Mouse (Mus musculus) embryonic facial prominence, embryonic 15.5 days (tissue): ENCODE measurements at regions not wholly inside any gene's neighbourhood (a gene's known extent, or its start where the extent isn't known, plus 50 kb on each side); places are given as distances from the start of the nearest gene placed in this dataset.

Source experiments
- ATAC-seq: fragments of 200-750 bp; cut with Nextera tagmentation; 2 replicates; pipeline ENCODE4 v1.8.0; 2017; ENCODE audit warnings: low read depth, moderate TSS enrichment; ENCODE audit not compliant: insufficient number of reproducible peaks, low FRiP score, low TSS enrichment
- H3K27ac ChIP-seq: fragments of 300-500 bp; sonication (generic); replicated peaks from 2 replicates; pipeline ENCODE4 v1.5.1; 2015; ENCODE audit warnings: mild to moderate bottlenecking, inconsistent platforms
- H3K27me3 ChIP-seq: fragments of 300-500 bp; sonication (generic); 2 replicates; pipeline ENCODE4 v1.6.1; 2015; ENCODE audit warnings: inconsistent platforms
- H3K36me3 ChIP-seq: fragments of 300-500 bp; sonication (generic); 2 replicates; pipeline ENCODE4 v1.6.1; 2015; ENCODE audit warnings: mild to moderate bottlenecking, inconsistent platforms
- H3K4me1 ChIP-seq: fragments of 300-500 bp; sonication (generic); 2 replicates; pipeline ENCODE4 v1.6.1; 2015; ENCODE audit warnings: inconsistent platforms
- H3K4me2 ChIP-seq: fragments of 300-500 bp; sonication (generic); replicated peaks from 2 replicates; pipeline ENCODE4 v1.6.1; 2015; ENCODE audit warnings: mild to moderate bottlenecking, inconsistent platforms
- H3K4me3 ChIP-seq: fragments of 300-500 bp; sonication (generic); replicated peaks from 2 replicates; pipeline ENCODE4 v1.5.1; 2015; ENCODE audit warnings: mild to moderate bottlenecking, inconsistent platforms
- H3K9ac ChIP-seq: fragments of 300-500 bp; sonication (generic); 2 replicates; pipeline ENCODE4 v1.6.1; 2015; ENCODE audit warnings: inconsistent platforms
- H3K9me3 ChIP-seq: fragments of 300-500 bp; sonication (generic); replicated peaks from 2 replicates; pipeline ENCODE4 v1.6.1; 2016; ENCODE audit warnings: inconsistent platforms
- WGBS: fragments of 180-500 bp; shearing (Covaris S2); methylation state at CpG from one replicate; pipeline ENCODE4 v1.1.7; 2015; 5-methylcytosine and 5-hydroxymethylcytosine counted together

- no peak overlapping the region for H3K4me3 ChIP-seq
- peaks cover 5% of the 10 kb centered on the region; the same call in 1 of the 2 replicates for H3K4me1 ChIP-seq
- no peak overlapping the region for H3K27ac ChIP-seq
- no peak overlapping the region for H3K9ac ChIP-seq
- H3K27me3 ChIP-seq: no peaks in the 10 kb centered on the region
- H3K9me3 ChIP-seq: no peaks in the 10 kb centered on the region
- WGBS: 56% methylated on average over 5 of the region's 5 CpGs
- ATAC-seq: no peak
- H3K36me3 ChIP-seq: no peaks in the 10 kb centered on the region
- H3K4me2 ChIP-seq: no peak overlapping the region
Observed at GRCm38 (mm10) chr11:111212038-111212701, 146.2 kb downstream of the Kcnj2 start.

GRCm38 (mm10) chr11:111212702-111213328 is 146.9 kb downstream of the Kcnj2 start:
- no peak overlapping the region for H3K4me3 ChIP-seq
- H3K36me3 ChIP-seq: no peaks in the 10 kb centered on the region
- no peak for ATAC-seq
- no peaks in the 10 kb centered on the region for H3K27me3 ChIP-seq
- H3K9me3 ChIP-seq: no peaks in the 10 kb centered on the region
- H3K4me2 ChIP-seq: no peak overlapping the region
- H3K9ac ChIP-seq: no peak overlapping the region
- WGBS: 44% methylated on average over 5 of the region's 5 CpGs
- peaks cover 5% of the 10 kb centered on the region; the same call in 1 of the 2 replicates for H3K4me1 ChIP-seq
- H3K27ac ChIP-seq: no peak overlapping the region

GRCm38 (mm10) chr11:111215006-111215405 is 149.0 kb downstream of the Kcnj2 start:
- no peak overlapping the region for H3K4me3 ChIP-seq
- 60% methylated on average over 5 of the region's 5 CpGs for WGBS
- no peaks in the 10 kb centered on the region for H3K36me3 ChIP-seq
- ATAC-seq: no peak
- peaks cover 5% of the 10 kb centered on the region; the same call in 1 of the 2 replicates for H3K4me1 ChIP-seq
- H3K27me3 ChIP-seq: no peaks in the 10 kb centered on the region
- no peak overlapping the region for H3K9ac ChIP-seq
- no peak overlapping the region for H3K4me2 ChIP-seq
- H3K9me3 ChIP-seq: no peaks in the 10 kb centered on the region
- no peak overlapping the region for H3K27ac ChIP-seq

GRCm38 (mm10) chr11:111223834-111224233 is 157.9 kb downstream of the Kcnj2 start:
- Histone ChIP-seq H3K27ac (no peak overlapping the region), H3K27me3 (no peaks in the 10 kb centered on the region)
- WGBS: 75% methylated on average over 4 of the region's 4 CpGs

GRCm38 (mm10) chr11:111227305-111227704 is 161.3 kb downstream of the Kcnj2 start:
- 50% methylated on average over 1 of the region's 1 CpGs for WGBS
- H3K4me3 ChIP-seq: no peak overlapping the region
- no peak for ATAC-seq
- no peaks in the 10 kb centered on the region for H3K4me1 ChIP-seq
- no peaks in the 10 kb centered on the region for H3K9me3 ChIP-seq
- H3K27me3 ChIP-seq: no peaks in the 10 kb centered on the region
- H3K27ac ChIP-seq: no peak overlapping the region
- no peak overlapping the region for H3K9ac ChIP-seq
- H3K4me2 ChIP-seq: no peak overlapping the region
- no peaks in the 10 kb centered on the region for H3K36me3 ChIP-seq

More at GRCm38 (mm10) chr11:111223834-111224233, 157.9 kb downstream of the Kcnj2 start:
- H3K36me3 ChIP-seq: no peaks in the 10 kb centered on the region
- H3K9me3 ChIP-seq: no peaks in the 10 kb centered on the region
- H3K4me3 ChIP-seq: no peak overlapping the region
- no peak overlapping the region for H3K9ac ChIP-seq
- no peak for ATAC-seq
- H3K4me1 ChIP-seq: no peaks in the 10 kb centered on the region
- no peak overlapping the region for H3K4me2 ChIP-seq

GRCm38 (mm10) chr11:111236741-111237140 is 170.8 kb downstream of the Kcnj2 start:
- Histone ChIP-seq H3K9ac (no peak overlapping the region), H3K9me3 (no peaks in the 10 kb centered on the region), H3K27ac (no peak overlapping the region), H3K4me1 (no peaks in the 10 kb centered on the region), H3K4me2 (no peak overlapping the region), H3K36me3 (no peaks in the 10 kb centered on the region), H3K27me3 (no peaks in the 10 kb centered on the region), H3K4me3 (no peak overlapping the region)
- no peak for ATAC-seq
- 83% methylated on average over 1 of the region's 1 CpGs for WGBS

- 64% methylated on average over 3 of the region's 3 CpGs for whole genome bisulfite sequencing
- Histone ChIP-seq H3K4me1 (no peaks in the 10 kb centered on the region), H3K27me3 (no peaks in the 10 kb centered on the region), H3K4me3 (no peak overlapping the region), H3K4me2 (no peak overlapping the region), H3K27ac (no peak overlapping the region), H3K9me3 (no peaks in the 10 kb centered on the region), H3K36me3 (no peaks in the 10 kb centered on the region), H3K9ac (no peak overlapping the region)
- no peak for ATAC-seq
Observed at GRCm38 (mm10) chr11:111239784-111240183, 173.8 kb downstream of the Kcnj2 start.

GRCm38 (mm10) chr11:111252226-111252625 is 186.3 kb downstream of the Kcnj2 start:
- Histone ChIP-seq H3K27me3 (no peaks in the 10 kb centered on the region), H3K4me3 (no peak overlapping the region), H3K9me3 (no peaks in the 10 kb centered on the region), H3K9ac (no peak overlapping the region), H3K4me1 (no peaks in the 10 kb centered on the region), H3K4me2 (no peak overlapping the region), H3K36me3 (no peaks in the 10 kb centered on the region), H3K27ac (no peak overlapping the region)
- ATAC-seq: no peak
- 89% methylated on average over 4 of the region's 4 CpGs for WGBS

GRCm38 (mm10) chr11:111256596-111256995 is 190.6 kb downstream of the Kcnj2 start:
- Histone ChIP-seq H3K9me3 (no peaks in the 10 kb centered on the region), H3K9ac (no peak overlapping the region), H3K36me3 (no peaks in the 10 kb centered on the region), H3K27me3 (no peaks in the 10 kb centered on the region; the same call in 1 of the 2 replicates), H3K4me2 (no peak overlapping the region), H3K27ac (no peak overlapping the region), H3K4me1 (no peaks in the 10 kb centered on the region), H3K4me3 (no peak overlapping the region)
- no peak for ATAC-seq
- 69% methylated on average over 3 of the region's 3 CpGs for WGBS

- H3K36me3 ChIP-seq: no peaks in the 10 kb centered on the region
- no peak for ATAC-seq
- H3K27ac ChIP-seq: no peak overlapping the region
- H3K27me3 ChIP-seq: no peaks in the 10 kb centered on the region; the same call in 1 of the 2 replicates
- no peak overlapping the region for H3K4me3 ChIP-seq
- H3K4me2 ChIP-seq: no peak overlapping the region
- no peaks in the 10 kb centered on the region for H3K9me3 ChIP-seq
- no peaks in the 10 kb centered on the region for H3K4me1 ChIP-seq
- WGBS: 70% methylated on average over 11 of the region's 11 CpGs
- H3K9ac ChIP-seq: no peak overlapping the region
Observed at GRCm38 (mm10) chr11:111260691-111261383, 194.9 kb downstream of the Kcnj2 start.

GRCm38 (mm10) chr11:111273651-111274050 is 207.7 kb downstream of the Kcnj2 start:
- no peak overlapping the region for H3K27ac ChIP-seq
- no peak overlapping the region for H3K4me3 ChIP-seq
- H3K27me3 ChIP-seq: no peaks in the 10 kb centered on the region
- ATAC-seq: no peak
- no peaks in the 10 kb centered on the region for H3K36me3 ChIP-seq
- no peaks in the 10 kb centered on the region for H3K9me3 ChIP-seq
- no peak overlapping the region for H3K9ac ChIP-seq
- H3K4me1 ChIP-seq: no peaks in the 10 kb centered on the region
- no peak overlapping the region for H3K4me2 ChIP-seq
